Mouse (Mus musculus): ENCODE data around the gene Tmem189.

DNA sequence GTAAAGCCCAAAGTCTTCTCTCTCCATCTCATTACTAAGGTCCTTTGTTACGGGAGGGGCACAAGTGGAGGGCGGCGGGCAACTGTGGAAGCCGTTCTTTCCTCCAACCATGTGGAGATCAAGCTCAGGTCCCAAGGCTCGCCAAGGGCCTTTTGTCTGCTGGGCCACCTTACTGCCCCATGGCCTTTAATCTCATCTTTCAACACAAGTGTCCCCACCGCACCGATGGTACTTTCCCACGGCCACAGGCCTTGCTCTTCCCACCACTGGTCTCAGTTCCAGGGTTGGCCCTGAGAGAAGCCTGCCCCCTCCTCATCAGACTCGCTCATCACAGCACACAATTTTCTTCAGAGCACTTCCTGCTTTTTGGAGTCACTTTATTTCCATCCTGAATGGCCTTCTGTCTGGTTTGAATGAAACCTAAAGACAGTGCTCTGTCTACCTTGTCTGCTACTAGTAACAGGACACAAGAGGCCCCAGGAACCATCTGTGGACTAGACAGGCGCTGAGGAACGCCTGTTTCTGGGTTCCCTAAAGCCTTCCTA lies 59.9 kb downstream of the Tmem189 start:
- TF ChIP-seq CTCF (IDR thresholded peaks at IDR 0.05) (no peak), EP300 (IDR thresholded peaks at IDR 0.05) (no peak)
